Mouse (Mus musculus): Measurements from ENCODE around the gene Chtop. TPM values are rescaled to one million over a fixed set of nuclear protein-coding genes. Genes with fewer than 3 reads are reported as not detected.

Chtop gene
- polyA plus RNA-seq, 1 experiment: 111 TPM

DNA sequence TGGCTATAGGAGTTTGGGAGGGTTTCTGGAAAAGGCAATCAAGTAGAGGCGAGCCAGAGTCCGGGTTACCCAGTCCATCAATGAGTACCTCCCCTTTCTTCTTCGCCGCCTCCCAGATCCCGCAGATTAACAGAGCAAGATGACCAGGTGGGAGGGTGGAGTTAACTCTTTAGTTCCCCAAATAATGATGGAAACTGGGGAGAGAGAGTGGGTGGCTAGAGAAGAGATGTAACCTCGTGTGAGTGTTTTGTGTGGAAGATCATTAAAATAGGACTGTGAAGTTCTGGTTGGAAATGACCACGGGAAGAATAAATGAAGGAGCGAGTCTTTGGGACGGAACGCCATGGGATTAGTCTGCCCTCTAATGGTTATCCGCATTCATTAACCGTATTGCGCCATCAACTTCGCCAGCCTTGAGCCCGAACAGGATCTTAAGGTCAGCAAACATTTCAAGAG lies 43.0 kb downstream of the Chtop start:
- no peaks in the 10 kb centered on the region for H3K4me1 ChIP-seq (ENCODE audit: control insufficient read depth, insufficient read depth, low read length)
- H3K27ac ChIP-seq (ENCODE audit: insufficient read depth, low read length): no peak overlapping the region
- TF ChIP-seq CTCF (IDR thresholded peaks at IDR 0.05; ENCODE audit: borderline replicate concordance, insufficient read depth, low read length) (peak; percentile 51; the same call in 1 of the 2 replicates), POLR2A (IDR thresholded peaks at IDR 0.05; ENCODE audit: low read depth, low read length) (no peak)

DNA sequence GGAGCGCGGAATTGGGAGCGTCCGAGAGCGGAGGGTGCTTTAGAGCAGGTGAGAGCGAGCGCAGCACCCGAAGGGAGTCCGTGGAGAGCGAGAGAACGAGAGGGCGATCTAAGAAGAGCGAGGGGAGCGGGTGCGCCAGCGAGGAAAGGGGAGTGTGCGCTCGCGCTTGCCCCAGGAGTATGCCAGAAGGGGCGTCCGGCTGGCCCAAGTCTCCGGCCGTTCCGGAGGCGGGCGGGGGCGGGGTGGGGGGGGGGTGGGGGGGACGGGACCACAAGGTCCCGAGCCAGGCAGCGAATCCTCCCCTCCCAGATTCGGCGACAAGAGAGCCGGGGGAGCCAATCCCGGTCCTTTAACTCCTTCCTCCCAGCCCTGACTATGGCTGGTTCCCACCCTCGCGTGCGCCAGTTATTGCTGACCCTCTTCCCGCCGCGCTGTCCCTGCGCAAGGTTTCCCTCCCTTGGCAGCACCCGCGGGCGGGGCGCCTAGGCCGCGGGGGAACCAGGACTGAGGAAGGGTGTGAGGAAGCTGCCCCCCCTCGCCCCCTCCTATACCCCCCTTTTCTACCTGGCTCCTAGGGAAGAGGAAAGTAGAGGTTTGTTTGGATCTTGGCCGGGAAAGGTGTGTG lies 43.5 kb downstream of the Chtop start, which contains the start of gene Npr1:
Gene Npr1 (minus strand): TSS at position 181 of the 625 bp plus-strand sequence.
- TF ChIP-seq CTCF (IDR thresholded peaks at IDR 0.05; ENCODE audit: borderline replicate concordance, insufficient read depth, low read length): no peak
- no peak for TF ChIP-seq POLR2A (IDR thresholded peaks at IDR 0.05; ENCODE audit: low read depth, low read length)
- Histone ChIP-seq H3K27ac (ENCODE audit: insufficient read depth, low read length) (no peak within 1 kb of the TSS), H3K4me1 (ENCODE audit: control insufficient read depth, insufficient read depth, low read length) (no peaks in the 10 kb centered on the region)

More for the DNA sequence above, 43.0 kb downstream of the Chtop start:
- peak overlapping the region; percentile 29 for H3K4me3 ChIP-seq (ENCODE audit: insufficient read depth, low read length)

DNA sequence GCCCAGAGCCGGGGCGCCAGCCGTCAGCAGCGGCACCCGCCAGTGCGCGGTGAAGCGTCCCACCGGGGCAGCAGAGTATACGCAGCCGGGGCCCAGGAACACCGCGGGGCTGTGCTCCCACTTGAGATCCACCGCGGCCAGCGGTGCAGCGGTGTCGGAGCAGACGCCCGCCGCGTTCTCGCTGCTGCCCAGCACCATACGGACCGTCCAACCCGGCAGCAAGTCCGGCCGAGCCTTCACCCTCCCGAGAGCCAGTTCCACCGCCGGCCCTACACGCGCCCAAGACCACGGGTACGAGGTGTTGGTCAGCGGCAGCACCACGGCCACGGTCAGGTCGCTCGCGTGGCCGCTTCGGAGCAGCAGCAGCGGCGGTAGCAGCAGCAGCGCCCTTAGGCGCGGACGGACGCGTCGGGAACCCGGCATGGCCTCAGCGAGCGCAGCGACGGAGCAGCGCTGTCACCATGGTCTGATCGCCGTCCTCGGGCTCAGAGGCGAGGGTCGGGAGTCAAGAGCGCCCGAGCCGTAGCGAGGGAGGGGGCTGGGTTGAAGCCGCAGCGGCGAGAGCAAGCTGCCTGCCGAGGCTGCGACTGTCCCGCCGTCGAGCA lies 44.1 kb downstream of the Chtop start:
- no peak overlapping the region for H3K27ac ChIP-seq (ENCODE audit: insufficient read depth, low read length)
- peak overlapping the region; percentile 36 for H3K4me3 ChIP-seq (ENCODE audit: insufficient read depth, low read length)
- no peaks in the 10 kb centered on the region for H3K4me1 ChIP-seq (ENCODE audit: control insufficient read depth, insufficient read depth, low read length)
- TF ChIP-seq POLR2A (IDR thresholded peaks at IDR 0.05; ENCODE audit: low read depth, low read length) (no peak), CTCF (IDR thresholded peaks at IDR 0.05; ENCODE audit: borderline replicate concordance, insufficient read depth, low read length) (no peak)

More for the DNA sequence above, 43.5 kb downstream of the Chtop start, which contains the start of gene Npr1:
- peak within 1 kb of the TSS; percentile 36 for H3K4me3 ChIP-seq (ENCODE audit: insufficient read depth, low read length)

DNA sequence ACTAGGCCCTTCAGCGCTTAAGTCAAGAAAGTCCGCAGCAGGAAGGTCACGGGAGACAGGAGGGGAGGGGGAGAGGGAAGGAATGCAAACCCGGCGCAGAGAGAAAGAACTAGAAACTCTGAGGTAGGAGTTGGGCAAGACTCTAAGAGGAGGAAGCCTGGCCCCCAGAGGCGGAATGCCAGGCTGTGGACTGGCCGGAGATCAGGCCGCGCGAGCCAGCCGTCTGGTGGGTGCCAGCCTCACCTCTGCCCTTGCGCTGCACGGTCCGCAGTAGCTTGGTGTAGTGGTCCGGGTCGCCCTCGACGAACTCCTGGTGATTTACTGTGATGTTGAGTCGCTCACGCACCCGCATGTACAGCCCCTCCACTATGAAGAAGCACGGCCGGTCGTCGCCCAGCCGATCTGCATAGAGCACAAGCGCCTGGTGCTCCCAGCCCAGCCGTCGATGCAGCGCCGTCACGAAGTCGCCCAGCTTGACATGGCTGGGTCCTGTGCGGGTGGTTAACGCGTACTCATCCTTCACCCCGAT lies 44.7 kb downstream of the Chtop start:
- H3K27ac ChIP-seq (ENCODE audit: insufficient read depth, low read length): no peak overlapping the region
- no peak overlapping the region for H3K4me3 ChIP-seq (ENCODE audit: insufficient read depth, low read length)
- no peaks in the 10 kb centered on the region for H3K4me1 ChIP-seq (ENCODE audit: control insufficient read depth, insufficient read depth, low read length)
- TF ChIP-seq CTCF (IDR thresholded peaks at IDR 0.05; ENCODE audit: borderline replicate concordance, insufficient read depth, low read length) (no peak), POLR2A (IDR thresholded peaks at IDR 0.05; ENCODE audit: low read depth, low read length) (no peak)

DNA sequence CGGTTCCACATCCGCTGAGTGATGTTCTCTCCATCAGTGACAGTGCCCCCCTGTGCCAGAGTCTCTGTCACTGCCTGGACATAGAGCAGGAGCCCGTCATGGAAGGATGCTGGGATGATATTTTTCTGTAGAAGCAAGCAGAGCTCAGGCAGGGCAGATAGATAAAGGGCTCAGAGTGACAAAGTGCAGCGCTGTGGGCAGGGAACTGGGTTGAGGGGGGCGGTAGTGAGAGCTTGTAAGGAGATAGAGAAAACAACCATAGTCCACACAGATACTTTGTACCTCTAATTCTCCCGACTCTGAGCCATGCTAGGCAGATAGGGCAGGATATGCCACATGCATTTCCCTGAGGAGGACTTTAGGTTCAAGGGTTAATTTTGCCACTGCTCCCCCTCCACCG lies 46.7 kb downstream of the Chtop start:
- no peak overlapping the region for H3K4me3 ChIP-seq (ENCODE audit: insufficient read depth, low read length)
- H3K27ac ChIP-seq (ENCODE audit: insufficient read depth, low read length): no peak overlapping the region
- H3K4me1 ChIP-seq (ENCODE audit: control insufficient read depth, insufficient read depth, low read length): no peaks in the 10 kb centered on the region
- TF ChIP-seq CTCF (IDR thresholded peaks at IDR 0.05; ENCODE audit: borderline replicate concordance, insufficient read depth, low read length) (no peak), POLR2A (IDR thresholded peaks at IDR 0.05; ENCODE audit: low read depth, low read length) (no peak)

DNA sequence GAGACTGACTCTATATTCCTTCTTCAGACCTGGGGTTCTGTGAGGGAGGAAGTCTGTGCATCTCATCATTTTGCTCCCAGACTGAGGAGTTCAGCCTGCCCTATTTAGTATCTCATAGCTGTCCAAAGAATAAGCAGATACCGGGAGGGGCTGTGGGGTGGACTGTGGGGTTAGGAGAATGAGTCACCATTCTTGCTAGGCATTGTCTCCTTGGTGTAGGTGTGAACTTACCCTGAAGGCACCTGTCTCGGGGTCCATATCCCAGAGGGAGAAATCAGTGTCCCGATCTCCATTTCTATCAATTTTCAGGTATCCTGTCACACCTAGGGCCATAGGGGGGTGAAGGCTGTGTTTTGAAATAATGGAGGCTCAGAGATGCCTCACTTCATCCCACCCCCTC lies 47.4 kb downstream of the Chtop start:
- Histone ChIP-seq H3K27ac (ENCODE audit: insufficient read depth, low read length) (no peak overlapping the region), H3K4me3 (ENCODE audit: insufficient read depth, low read length) (no peak overlapping the region), H3K4me1 (ENCODE audit: control insufficient read depth, insufficient read depth, low read length) (no peaks in the 10 kb centered on the region)
- TF ChIP-seq CTCF (IDR thresholded peaks at IDR 0.05; ENCODE audit: borderline replicate concordance, insufficient read depth, low read length) (no peak), POLR2A (IDR thresholded peaks at IDR 0.05; ENCODE audit: low read depth, low read length) (no peak)

DNA sequence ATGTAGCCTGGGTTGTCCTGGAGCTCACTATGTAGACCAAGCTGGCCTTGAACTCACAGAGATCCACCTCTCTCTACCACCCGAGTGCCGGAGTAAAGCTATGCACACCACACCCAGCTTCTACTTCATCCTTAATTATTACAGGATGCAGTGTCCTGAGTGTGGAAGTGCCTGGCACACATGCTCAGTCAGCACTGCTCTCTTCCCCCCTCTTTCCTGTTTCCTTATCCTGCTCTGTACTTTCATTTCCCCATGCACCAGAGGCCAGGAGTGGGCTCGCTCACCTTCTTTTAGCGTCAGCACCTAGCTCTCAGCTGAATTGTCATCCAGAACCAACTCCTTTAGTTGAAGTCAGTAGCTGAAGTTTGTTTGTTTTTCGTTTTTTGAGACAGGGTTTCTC lies 49.0 kb downstream of the Chtop start:
- Histone ChIP-seq H3K4me1 (ENCODE audit: control insufficient read depth, insufficient read depth, low read length) (no peaks in the 10 kb centered on the region), H3K27ac (ENCODE audit: insufficient read depth, low read length) (no peak overlapping the region), H3K4me3 (ENCODE audit: insufficient read depth, low read length) (no peak overlapping the region)
- TF ChIP-seq CTCF (IDR thresholded peaks at IDR 0.05; ENCODE audit: borderline replicate concordance, insufficient read depth, low read length) (no peak), POLR2A (IDR thresholded peaks at IDR 0.05; ENCODE audit: low read depth, low read length) (no peak)

DNA sequence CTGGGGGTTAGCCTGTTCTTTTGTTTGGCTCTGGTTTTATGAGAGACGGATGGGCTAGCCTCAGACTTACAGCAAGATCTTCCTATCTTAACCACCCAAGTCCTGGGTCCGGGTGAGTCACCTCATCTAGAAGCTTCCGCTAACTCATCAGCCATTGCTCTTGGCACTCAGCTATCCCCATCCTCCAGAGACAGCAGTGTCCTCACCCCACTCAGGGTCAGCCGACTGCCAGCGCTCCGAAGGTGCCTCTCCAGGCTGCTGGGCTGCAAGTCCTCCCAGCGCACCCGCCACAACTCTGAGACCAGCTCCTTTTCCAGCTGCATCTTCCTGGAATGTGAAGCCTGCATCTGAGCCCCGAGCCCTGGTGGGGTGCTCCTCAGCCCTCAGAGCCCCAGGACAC lies 49.6 kb downstream of the Chtop start:
- Histone ChIP-seq H3K4me3 (ENCODE audit: insufficient read depth, low read length) (no peak overlapping the region), H3K4me1 (ENCODE audit: control insufficient read depth, insufficient read depth, low read length) (no peaks in the 10 kb centered on the region), H3K27ac (ENCODE audit: insufficient read depth, low read length) (no peak overlapping the region)
- TF ChIP-seq CTCF (IDR thresholded peaks at IDR 0.05; ENCODE audit: borderline replicate concordance, insufficient read depth, low read length): no peak
- TF ChIP-seq POLR2A (IDR thresholded peaks at IDR 0.05; ENCODE audit: low read depth, low read length): no peak

DNA sequence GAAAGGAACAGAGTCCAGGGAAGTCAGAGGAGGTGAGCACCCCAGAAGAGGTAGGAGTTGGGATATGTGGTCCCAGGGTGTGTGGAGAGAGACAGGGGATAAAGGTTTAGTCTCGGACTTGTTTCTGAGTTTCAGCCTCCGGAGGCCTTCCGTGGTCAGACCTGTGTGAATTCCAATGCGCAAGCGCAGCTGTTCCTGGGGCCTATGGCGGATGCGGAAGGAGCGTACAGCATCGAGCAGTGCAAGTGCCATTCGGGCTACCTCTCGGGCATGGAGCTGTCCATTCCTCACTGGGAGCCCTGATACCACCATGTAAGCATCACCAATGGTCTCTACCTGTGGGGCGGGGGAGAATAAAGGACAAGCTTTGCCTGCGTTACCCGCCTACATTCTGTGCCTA lies 54.4 kb downstream of the Chtop start:
- no peak for TF ChIP-seq POLR2A (IDR thresholded peaks at IDR 0.05; ENCODE audit: low read depth, low read length)
- Histone ChIP-seq H3K27ac (ENCODE audit: insufficient read depth, low read length) (no peak overlapping the region), H3K4me3 (ENCODE audit: insufficient read depth, low read length) (no peak overlapping the region), H3K4me1 (ENCODE audit: control insufficient read depth, insufficient read depth, low read length) (no peaks in the 10 kb centered on the region)

Measured in embryonic fibroblast, embryonic 13.5 days (primary cell).